8 mouse cellular contexts compared by ENCODE assay signal in genomic region chr14:101946711-101947516, GRCm38 (mm10).
DNase-seq lines count a peak whose midpoint lies in the region; ATAC-seq and TF ChIP-seq lines count a peak whose summit lies in the region.
"Had no signal": no experiment of that assay in that cellular context is flagged by ENCODE, and none has a peak within 500 bp of the region (broad histone marks: within the 10 kb centered on the region; RNA-seq: fewer than 3 reads in every experiment).

No protein-coding gene starts in this region.

- H3K27ac ChIP-seq in testis, adult 2 months (ENCODE audit: control insufficient read depth, insufficient read depth, low read depth, low read length), result no peak overlapping the region
- no peak overlapping the region for H3K27ac ChIP-seq in forebrain, embryonic 13.5 days
- H3K27ac ChIP-seq: heart, embryonic 15.5 days had no signal

- no peak overlapping the region for H3K9ac ChIP-seq in forebrain, embryonic 13.5 days
- H3K9ac ChIP-seq: heart, embryonic 15.5 days had no signal

- WGBS in forebrain, embryonic 13.5 days, result 59% methylated on average over 21 of the region's 21 CpGs

- H3K9me3 ChIP-seq in forebrain, embryonic 13.5 days (replicated peaks), result no peaks in the 10 kb centered on the region
- H3K9me3 ChIP-seq: heart, embryonic 15.5 days had no signal

- no peak for TF ChIP-seq CTCF in testis, adult 2 months (IDR thresholded peaks at IDR 0.05; ENCODE audit: control insufficient read depth, insufficient read depth, insufficient replicate concordance, low read depth, low read length)

- DNase-seq in testis, postnatal 14 days (ENCODE audit: low spot score), result no peak
- peak; percentile 51 for DNase-seq in brain, embryonic 18.5 days (ENCODE audit: low read depth, low spot score)
- peak; percentile 43 for DNase-seq in kidney, postnatal 14 days
- DNase-seq in lung, postnatal 25 days (ENCODE audit: low spot score), result peak; percentile 36
- DNase-seq in right cerebral cortex, postnatal 4 days, result peak; percentile 41

- no peaks in the 10 kb centered on the region for H3K4me1 ChIP-seq in testis, adult 2 months (ENCODE audit: control insufficient read depth, insufficient read depth, low read length)
- no peaks in the 10 kb centered on the region for H3K4me1 ChIP-seq in forebrain, embryonic 13.5 days

- TF ChIP-seq POLR2A in testis, adult 2 months (IDR thresholded peaks at IDR 0.05; ENCODE audit: control insufficient read depth, low read depth, low read length), result no peak

- no peaks in the 10 kb centered on the region for H3K27me3 ChIP-seq in testis, adult 2 months (ENCODE audit: control insufficient read depth, insufficient read depth, low read length)
- no peaks in the 10 kb centered on the region for H3K27me3 ChIP-seq in forebrain, embryonic 13.5 days
- H3K27me3 ChIP-seq: heart, embryonic 15.5 days had no signal

- H3K4me2 ChIP-seq in forebrain, embryonic 13.5 days, result no peak overlapping the region
- H3K4me2 ChIP-seq: heart, embryonic 15.5 days had no signal

- peak; percentile 73 for ATAC-seq in forebrain, embryonic 13.5 days

- no peaks in the 10 kb centered on the region for H3K36me3 ChIP-seq in testis, adult 2 months (ENCODE audit: control insufficient read depth, insufficient read depth, low read length)
- H3K36me3 ChIP-seq in forebrain, embryonic 13.5 days (ENCODE audit: poor library complexity, severe bottlenecking), result no peaks in the 10 kb centered on the region
- H3K36me3 ChIP-seq: heart, embryonic 15.5 days had no signal

- H3K4me3 ChIP-seq in testis, adult 2 months (ENCODE audit: control insufficient read depth, low read depth, low read length), result peak overlapping the region; percentile 3; the same call in 1 of the 2 replicates
- H3K4me3 ChIP-seq in forebrain, embryonic 13.5 days, result no peak overlapping the region
- H3K4me3 ChIP-seq: heart, embryonic 15.5 days had no signal
